Mouse (Mus musculus) yolk sac, embryonic 10.5 days (tissue): ENCODE measurements around the gene Ppp1r15a.
A peak's percentile ranks its signal among the peaks of the same experiment; 100 is the strongest.

ENCODE experiments used
- DNase-seq: peaks from one replicate; pipeline ENCODE4 v3.0.0-alpha.2; 2017; ENCODE audit warnings: low spot score

Ppp1r15a gene

GRCm38 (mm10) chr7:45481374-45481927 lies 44.6 kb downstream of the Ppp1r15a start, which contains the start of gene Tulp2:
Tulp2 (plus strand) TSS chr7:45481877.
- DNase-seq = peak; percentile 76

DNA sequence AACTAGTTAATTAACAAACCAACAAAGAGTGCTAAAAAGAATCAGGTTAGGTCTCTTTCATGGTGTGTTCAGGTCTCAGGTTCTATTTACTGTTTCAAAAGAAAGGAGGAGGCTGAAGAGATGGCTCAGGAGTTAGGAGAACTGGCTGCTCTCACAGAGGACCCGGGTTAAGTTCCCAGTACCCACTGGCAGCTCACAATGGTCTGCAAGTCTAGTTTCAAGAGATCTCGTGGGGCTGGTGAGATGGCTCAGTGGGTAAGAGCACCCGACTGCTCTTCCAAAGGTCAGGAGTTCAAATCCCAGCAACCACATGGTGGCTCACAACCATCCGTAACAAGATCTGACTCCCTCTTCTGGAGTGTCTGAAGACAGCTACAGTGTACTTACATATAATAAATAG lies 45.8 kb downstream of the Ppp1r15a start:
- DNase-seq = peak; percentile 49

DNA sequence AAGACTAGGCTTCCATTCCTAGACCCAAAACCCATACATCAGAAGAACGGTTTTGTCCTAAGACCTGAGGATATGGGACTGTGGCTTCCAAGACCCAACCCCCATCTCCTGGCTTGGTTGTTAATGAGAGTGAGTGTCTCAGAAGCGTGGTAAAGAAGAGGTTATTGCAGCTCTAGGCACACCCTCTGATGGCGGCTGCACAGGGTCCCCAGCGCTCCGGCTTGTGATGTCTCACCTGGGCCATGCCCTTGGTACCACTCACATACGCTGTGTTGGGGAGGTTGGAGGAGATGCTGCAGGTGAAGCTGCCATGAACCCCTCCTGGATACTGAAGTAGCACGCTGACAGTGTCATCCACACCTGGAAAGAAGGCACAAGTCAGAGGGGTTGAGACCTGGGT lies 47.3 kb downstream of the Ppp1r15a start:
- no peak for DNase-seq

- no peak for DNase-seq
Measured at GRCm38 (mm10) chr7:45477003-45477402, 49.1 kb downstream of the Ppp1r15a start.

DNA sequence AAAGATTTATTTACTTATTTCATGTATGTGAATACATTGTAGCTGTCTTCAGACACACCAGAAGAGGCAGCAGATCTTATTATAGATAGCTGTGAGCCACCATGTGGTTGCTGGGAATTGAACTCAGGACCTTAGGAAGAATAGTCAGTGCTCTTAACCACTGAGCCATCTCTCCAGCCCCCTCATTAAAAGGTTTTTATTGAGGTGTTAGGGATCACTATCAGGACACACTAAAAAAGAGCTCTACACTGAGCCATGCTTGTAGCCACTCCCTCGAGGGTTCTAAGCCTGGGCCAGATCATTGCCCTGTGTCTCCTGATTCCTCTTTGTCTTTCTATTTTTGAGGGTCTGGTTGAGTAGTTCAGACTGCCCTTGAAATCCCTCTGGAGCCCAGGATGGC lies 49.6 kb downstream of the Ppp1r15a start:
- no peak for DNase-seq

DNA sequence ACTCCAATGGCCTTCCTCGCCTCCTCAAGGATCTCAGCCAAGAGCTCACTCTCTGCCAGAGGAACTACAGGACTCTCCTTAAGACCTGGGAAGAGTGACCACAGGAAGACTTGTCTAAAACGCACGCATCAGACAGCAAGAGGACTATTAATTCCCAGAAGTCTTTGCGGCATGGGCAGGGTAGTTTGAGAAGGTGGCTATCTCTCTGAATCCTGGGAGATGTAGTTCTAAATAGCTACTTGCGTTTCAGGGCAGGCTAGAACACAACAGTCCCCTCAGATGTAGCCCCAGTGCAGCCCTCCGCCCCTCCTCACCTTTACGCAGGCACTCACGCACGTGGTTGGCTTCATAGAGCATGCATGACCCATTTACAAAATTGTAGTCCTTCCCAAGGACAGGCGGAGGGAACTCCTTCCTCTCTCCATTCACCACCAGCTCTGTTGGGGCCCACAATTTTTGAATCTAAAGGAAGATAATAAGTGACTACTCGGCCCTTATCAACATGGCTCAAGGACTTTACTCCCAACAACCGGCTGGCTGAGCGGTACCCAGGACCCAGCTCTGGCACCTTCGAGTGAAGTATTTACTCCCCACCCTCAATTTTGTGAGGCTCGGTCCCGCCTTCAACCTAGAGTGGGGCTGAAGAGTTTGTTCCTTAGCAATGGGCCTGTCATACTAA lies 50.6 kb downstream of the Ppp1r15a start:
- DNase-seq = peak; percentile 41
